Mouse (Mus musculus): ENCODE data around the gene Prkci.

Gene Prkci

DNA sequence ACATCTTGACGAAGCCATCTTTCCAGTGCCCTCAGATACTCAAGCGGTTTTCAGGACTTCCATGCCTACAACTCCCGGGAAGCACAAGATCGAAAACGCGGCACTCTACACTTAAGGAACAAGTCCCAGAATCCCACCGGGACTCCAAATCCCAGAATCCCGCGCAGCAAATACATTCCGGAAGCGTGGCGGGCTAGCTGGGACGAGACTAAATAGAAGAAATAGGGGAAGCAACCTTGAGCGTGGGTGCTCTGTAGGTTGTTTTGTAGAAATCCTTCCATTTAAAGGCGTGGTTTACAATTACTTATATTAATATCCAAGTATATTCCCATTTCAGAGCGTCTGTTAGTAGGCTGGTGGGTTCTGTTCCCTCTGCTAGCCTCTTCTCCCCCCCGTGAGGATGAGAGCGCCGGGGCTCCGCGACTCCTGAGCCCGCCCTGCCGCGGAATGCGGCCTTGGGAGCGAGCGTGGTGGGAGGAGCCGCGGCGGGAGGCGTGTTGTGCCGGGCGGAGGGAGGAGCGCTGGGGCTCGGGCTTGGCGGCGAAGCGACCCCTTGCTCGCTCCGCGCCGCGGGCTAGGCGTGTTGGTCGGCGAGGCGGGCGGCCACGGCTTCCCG lies at the start of gene Prkci:
Gene Prkci, plus strand, starts transcription at position 465 of the 616 bp plus-strand sequence.
- WGBS, result under 1% methylated on average over 50 of the region's 50 CpGs

GRCm38 (mm10) chr3:30951652-30952051 lies 43.9 kb upstream of the Prkci start:
- WGBS, result 60% methylated on average over 3 of the region's 3 CpGs

DNA sequence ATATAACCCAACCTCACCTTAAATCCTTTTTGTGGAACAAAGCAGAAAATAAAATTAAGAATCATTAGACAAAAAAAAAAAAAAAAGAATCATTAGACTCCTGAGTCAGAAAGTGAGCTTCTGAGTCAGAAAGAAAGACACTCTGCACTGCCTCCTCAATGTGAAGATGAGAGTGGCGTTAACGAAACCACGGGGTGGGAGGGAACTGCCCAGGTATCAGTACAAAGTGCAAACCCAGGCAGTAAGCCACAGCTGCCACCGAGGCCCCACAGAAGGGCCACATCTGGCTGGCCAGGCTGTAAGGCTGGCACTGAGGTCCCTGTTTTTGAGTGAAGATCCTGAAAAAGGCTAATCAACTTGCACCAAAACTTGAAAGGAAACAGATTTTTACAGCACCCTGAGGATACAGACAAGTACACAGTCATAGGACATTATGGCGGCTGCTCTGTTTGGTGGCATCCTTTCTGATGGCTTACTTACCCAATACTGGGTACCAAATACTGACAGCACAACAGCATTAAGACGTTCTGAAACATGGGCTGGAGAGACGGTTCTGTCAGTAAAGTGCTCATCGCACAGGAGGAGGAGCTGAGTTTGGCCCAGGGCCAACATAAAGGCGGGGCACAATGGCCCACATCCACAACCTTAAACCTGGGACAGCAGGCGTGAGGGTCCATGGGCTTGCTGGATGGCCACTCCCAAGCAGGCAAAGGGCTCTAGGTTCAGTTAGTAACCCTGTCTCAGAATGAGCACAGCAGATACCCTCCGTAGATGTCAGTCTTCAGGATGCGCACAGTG lies 43.1 kb upstream of the Prkci start:
- WGBS, result 72% methylated on average over 12 of the region's 12 CpGs

DNA sequence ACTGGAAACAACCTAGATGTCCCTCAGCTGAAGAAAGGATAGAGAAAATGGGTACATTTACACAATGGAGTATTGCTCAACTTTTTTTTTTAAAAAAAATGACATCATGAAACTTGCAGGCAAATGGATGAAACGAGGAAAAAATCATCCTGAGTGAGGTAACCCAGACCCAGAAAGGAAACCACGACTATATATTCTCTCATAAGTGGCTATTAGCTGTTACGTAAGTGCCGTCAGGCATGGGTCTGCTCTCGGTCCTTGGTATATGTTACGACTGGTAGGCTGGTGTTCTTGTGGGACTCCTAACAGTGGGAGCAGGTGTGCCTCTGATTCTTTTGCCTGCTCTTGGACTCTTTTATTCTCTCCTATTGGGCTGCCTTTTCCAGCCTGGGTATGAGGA lies 39.2 kb upstream of the Prkci start:
- 97% methylated on average over 6 of the region's 6 CpGs for WGBS

DNA sequence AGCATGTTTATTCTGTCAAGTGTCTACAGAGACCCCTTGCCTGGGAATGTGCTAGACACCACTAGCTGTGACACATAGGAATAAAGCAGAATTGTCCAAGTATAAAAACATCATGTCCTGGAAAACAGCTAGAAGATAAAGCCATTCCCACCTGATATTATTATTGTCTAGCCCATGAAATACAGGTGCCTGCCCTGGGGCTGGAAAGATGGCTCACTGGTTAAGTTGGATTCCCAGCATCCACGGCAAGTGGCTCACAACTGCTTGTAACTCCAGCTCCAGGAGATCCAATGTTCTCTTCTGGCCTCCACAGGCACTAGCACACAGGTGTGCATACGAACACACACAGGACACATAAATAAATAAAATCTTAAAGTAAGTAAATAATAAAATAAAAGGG lies 36.8 kb upstream of the Prkci start:
- WGBS, result 93% methylated on average over 2 of the region's 2 CpGs

DNA sequence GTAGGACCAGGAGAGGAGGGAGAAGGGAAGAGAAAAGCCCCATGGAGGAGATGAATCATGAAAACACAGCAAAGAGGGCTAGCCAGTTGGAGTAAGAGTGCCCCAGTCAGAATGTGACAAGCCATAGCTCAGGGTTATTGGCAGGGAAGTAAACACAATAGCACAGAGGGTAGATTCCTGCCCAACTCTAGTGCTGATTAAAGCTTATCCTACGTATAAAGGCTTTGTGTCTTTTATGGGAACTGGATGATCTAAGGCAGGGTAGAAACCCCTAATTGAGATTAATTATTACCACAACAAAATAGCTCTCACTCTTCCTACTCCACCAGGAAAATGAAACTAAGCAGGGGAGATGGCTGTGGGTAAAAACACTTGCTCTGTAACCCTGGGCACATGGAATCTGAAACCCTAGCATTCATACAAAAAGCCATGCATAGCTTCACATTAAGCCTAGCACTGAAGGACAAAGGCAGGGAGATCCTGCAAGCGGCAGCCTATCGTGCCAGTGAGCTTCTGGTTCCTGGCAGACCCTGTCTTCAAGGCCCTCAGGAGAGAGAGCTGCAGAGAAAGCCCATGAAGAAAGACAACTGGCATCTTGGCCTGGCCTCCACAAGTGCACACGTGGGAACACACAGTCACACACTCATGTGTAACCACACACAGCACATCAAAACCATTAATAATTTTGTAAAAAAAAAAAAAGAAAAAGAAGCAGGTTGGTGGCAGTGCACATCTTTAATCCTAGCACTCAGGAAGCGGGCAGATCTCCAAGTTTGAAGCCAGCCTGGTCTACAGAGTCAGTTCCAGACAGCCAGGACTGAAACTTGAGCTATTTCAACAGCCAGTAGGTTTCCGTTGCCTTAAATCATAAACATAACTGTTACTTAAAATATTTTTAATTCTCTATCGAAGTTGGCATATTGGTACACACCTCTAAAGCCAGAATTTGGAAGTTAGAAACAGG lies 35.4 kb upstream of the Prkci start:
- WGBS, result 45% methylated on average over 7 of the region's 7 CpGs

DNA sequence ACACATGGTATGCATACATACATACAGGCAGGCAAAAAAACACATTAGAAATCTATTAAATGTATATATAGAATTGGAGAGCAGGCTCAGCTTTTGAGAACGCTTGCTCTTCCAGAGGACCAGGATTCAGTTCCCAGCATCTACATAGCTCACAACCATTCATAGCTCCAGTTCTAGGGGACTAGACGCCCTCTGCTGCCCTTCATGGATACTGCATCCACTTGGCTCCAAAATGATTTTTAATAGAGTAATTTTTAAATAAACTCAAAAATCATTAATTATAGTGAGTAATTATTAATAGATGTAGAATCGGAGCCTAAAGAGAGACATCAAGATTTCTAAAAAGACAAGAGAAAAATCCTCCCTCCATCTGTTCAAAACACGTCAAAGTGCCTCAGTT lies 32.4 kb upstream of the Prkci start:
- 90% methylated on average over 4 of the region's 4 CpGs for WGBS

GRCm38 (mm10) chr3:30964216-30964615 lies 31.3 kb upstream of the Prkci start:
- 82% methylated on average over 3 of the region's 3 CpGs for WGBS

DNA sequence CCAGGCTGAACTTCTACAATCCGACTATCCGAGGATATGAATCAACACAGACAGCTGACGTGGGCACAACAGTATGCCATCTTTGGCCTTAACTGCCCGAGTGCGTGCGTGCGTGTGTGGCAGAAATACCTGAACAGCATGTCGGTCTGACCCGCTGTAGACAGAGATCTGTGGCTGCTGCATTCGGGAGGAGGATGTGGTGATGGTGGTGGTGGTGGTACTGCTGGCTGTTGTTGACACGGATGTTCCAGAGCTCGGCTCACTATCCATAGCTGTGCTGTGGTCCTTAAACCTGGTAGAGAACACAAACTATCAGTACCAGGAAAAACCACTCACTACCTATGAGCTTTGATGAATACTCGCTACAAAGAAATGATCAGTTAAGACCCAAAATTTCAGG lies 29.9 kb upstream of the Prkci start:
- 91% methylated on average over 13 of the region's 13 CpGs for WGBS

GRCm38 (mm10) chr3:30968531-30969092 lies 26.9 kb upstream of the Prkci start:
- 1% methylated on average over 54 of the region's 54 CpGs for WGBS

DNA sequence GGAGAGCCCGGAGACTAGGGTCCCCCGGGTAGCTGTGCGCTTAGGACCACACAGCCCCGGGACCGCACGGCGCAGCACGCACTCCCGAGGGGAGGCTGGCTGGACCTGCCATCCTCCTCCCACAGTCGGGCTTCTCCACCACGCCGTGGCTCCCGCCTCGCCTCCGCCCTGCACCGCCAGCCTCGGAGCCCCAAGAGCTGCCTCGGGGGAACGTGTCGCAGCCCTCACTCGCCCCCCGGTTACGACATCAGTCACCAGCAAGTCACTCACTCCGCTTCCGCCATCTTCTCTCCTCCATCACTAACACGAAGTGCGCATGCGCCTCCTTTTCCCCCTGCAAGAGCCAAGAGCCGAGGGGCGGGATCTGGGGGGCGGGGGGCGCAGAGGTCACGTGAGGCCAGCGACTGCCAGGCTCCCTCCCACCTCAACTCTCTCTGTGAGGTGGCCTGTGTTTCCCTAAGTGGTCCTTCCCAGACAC lies 26.4 kb upstream of the Prkci start, which contains the start of gene Phc3:
Gene Phc3, minus strand, starts transcription at position 312 of the 478 bp plus-strand sequence.
- under 1% methylated on average over 32 of the region's 34 CpGs for WGBS

- WGBS, result 44% methylated on average over 9 of the region's 9 CpGs
Observed at GRCm38 (mm10) chr3:30975102-30975754, 20.3 kb upstream of the Prkci start.

- WGBS, result 88% methylated on average over 1 of the region's 1 CpGs
Observed at GRCm38 (mm10) chr3:30976991-30977603, 18.4 kb upstream of the Prkci start.

- 83% methylated on average over 5 of the region's 5 CpGs for WGBS
Observed at GRCm38 (mm10) chr3:30981616-30982380, 13.7 kb upstream of the Prkci start.

- WGBS, result 72% methylated on average over 8 of the region's 8 CpGs
Observed at GRCm38 (mm10) chr3:30982924-30983536, 12.5 kb upstream of the Prkci start.

- 85% methylated on average over 9 of the region's 9 CpGs for WGBS
Observed at GRCm38 (mm10) chr3:30987396-30988318, 7.9 kb upstream of the Prkci start.

- 76% methylated on average over 7 of the region's 7 CpGs for WGBS
Observed at GRCm38 (mm10) chr3:30992161-30992560, 3.4 kb upstream of the Prkci start.

- WGBS, result 14% methylated on average over 6 of the region's 6 CpGs
Observed at GRCm38 (mm10) chr3:30994859-30995258, 688 bp upstream of the Prkci start.
